22 mouse cellular contexts compared by ENCODE assay signal in genomic region chr4:4305740-4306249, GRCm38 (mm10).
DNase-seq lines count a peak whose midpoint lies in the region; ATAC-seq and TF ChIP-seq lines count a peak whose summit lies in the region.
"Had no signal": no experiment of that assay in that cellular context is flagged by ENCODE, and none has a peak within 500 bp of the region (broad histone marks: within the 10 kb centered on the region; RNA-seq: fewer than 3 reads in every experiment).

No protein-coding gene starts in this region.

- no peak overlapping the region for H3K4me2 ChIP-seq in embryonic facial prominence, embryonic 14.5 days (ENCODE audit: low read depth, low read length)
- no peak overlapping the region for H3K4me2 ChIP-seq in kidney, embryonic 15.5 days
- no peak overlapping the region for H3K4me2 ChIP-seq in lung, embryonic 14.5 days
- H3K4me2 ChIP-seq: heart, embryonic 11.5 days; hindbrain, embryonic 15.5 days; liver, embryonic 15.5 days; midbrain, embryonic 15.5 days; neural tube, embryonic 12.5 days had no signal

- no peak overlapping the region for H3K9ac ChIP-seq in embryonic facial prominence, embryonic 14.5 days (ENCODE audit: low read depth, low read length)
- H3K9ac ChIP-seq in kidney, embryonic 15.5 days, result no peak overlapping the region
- no peak overlapping the region for H3K9ac ChIP-seq in lung, embryonic 14.5 days
- H3K9ac ChIP-seq: hindbrain, embryonic 15.5 days; liver, embryonic 15.5 days; midbrain, embryonic 15.5 days; neural tube, embryonic 12.5 days had no signal

- H3K4me1 ChIP-seq in embryonic facial prominence, embryonic 14.5 days (ENCODE audit: control insufficient read depth, insufficient read depth, low read length), result no peaks in the 10 kb centered on the region
- no peaks in the 10 kb centered on the region for H3K4me1 ChIP-seq in embryonic facial prominence, embryonic 10.5 days
- no peaks in the 10 kb centered on the region for H3K4me1 ChIP-seq in kidney, embryonic 15.5 days
- H3K4me1 ChIP-seq in lung, embryonic 14.5 days (ENCODE audit: insufficient read depth), result no peaks in the 10 kb centered on the region
- H3K4me1 ChIP-seq: hindbrain, embryonic 15.5 days; liver, embryonic 15.5 days; midbrain, embryonic 15.5 days; neural tube, embryonic 12.5 days had no signal

- H3K36me3 ChIP-seq in embryonic facial prominence, embryonic 14.5 days (ENCODE audit: control insufficient read depth, insufficient read depth, low read length), result no peaks in the 10 kb centered on the region
- H3K36me3 ChIP-seq in embryonic facial prominence, embryonic 10.5 days (replicated peaks), result no peaks in the 10 kb centered on the region
- no peaks in the 10 kb centered on the region for H3K36me3 ChIP-seq in kidney, embryonic 15.5 days
- H3K36me3 ChIP-seq in lung, embryonic 14.5 days (ENCODE audit: insufficient read depth), result no peaks in the 10 kb centered on the region
- H3K36me3 ChIP-seq: hindbrain, embryonic 15.5 days; liver, embryonic 15.5 days; midbrain, embryonic 15.5 days; neural tube, embryonic 12.5 days had no signal

- 0 out of 2 replicates have a peak overlapping the region, but pooled peaks have one; percentile 35 for H3K27ac ChIP-seq in embryonic facial prominence, embryonic 14.5 days (replicated peaks; ENCODE audit: low read depth, low read length)
- H3K27ac ChIP-seq in embryonic facial prominence, embryonic 10.5 days (replicated peaks), result no peak overlapping the region
- peak overlapping the region; percentile 54; the same call in 1 of the 2 replicates for H3K27ac ChIP-seq in kidney, embryonic 15.5 days
- H3K27ac ChIP-seq in lung, embryonic 14.5 days (ENCODE audit: low read depth), result no peak overlapping the region
- H3K27ac ChIP-seq: hindbrain, embryonic 15.5 days; liver, embryonic 15.5 days; macrophage; midbrain, embryonic 15.5 days; neural tube, embryonic 12.5 days had no signal

- DNase-seq in embryonic facial prominence, embryonic 14.5 days (ENCODE audit: low spot score), result peak; percentile 82
- DNase-seq in embryonic facial prominence, embryonic 10.5 days (ENCODE audit: low spot score), result no peak
- no peak for DNase-seq in kidney, postnatal 36 days
- DNase-seq in lung, embryonic 14.5 days, result peak; percentile 23
- no peak for DNase-seq in lung, postnatal 10 days
- DNase-seq in cerebellum, adult 8-10 months, result no peak
- DNase-seq in ovary, postnatal 10 days (ENCODE audit: low spot score), result no peak
- DNase-seq: adrenal gland, postnatal 14 days; cerebellum, adult 9-11 months; layer of hippocampus, postnatal 36 days; liver; retina, postnatal 1 day; right cerebral cortex, postnatal 25 days; thymus, postnatal 14 days had no signal

- ATAC-seq in embryonic facial prominence, embryonic 14.5 days (ENCODE audit: low read depth), result no peak
- 0 out of 2 replicates have a peak, but pooled peaks have one; percentile 33 for ATAC-seq in kidney, embryonic 15.5 days (replicated peaks; ENCODE audit: low FRiP score)
- ATAC-seq in lung, embryonic 14.5 days (ENCODE audit: insufficient read depth), result no peak
- ATAC-seq: activated CD4-positive, CD25-positive, alpha-beta regulatory T cell, adult 4 months; midbrain, embryonic 15.5 days had no signal

- no peaks in the 10 kb centered on the region for H3K9me3 ChIP-seq in embryonic facial prominence, embryonic 14.5 days (ENCODE audit: control insufficient read depth, low read length)
- H3K9me3 ChIP-seq in embryonic facial prominence, embryonic 10.5 days, result no peaks in the 10 kb centered on the region
- H3K9me3 ChIP-seq in kidney, embryonic 15.5 days (replicated peaks), result no peaks in the 10 kb centered on the region
- H3K9me3 ChIP-seq in lung, embryonic 14.5 days (ENCODE audit: low read depth, low read length), result no peaks in the 10 kb centered on the region
- H3K9me3 ChIP-seq: hindbrain, embryonic 15.5 days; liver, embryonic 15.5 days; midbrain, embryonic 15.5 days; neural tube, embryonic 12.5 days had no signal

- TF ChIP-seq CTCF in lung, embryonic 14.5 days (IDR thresholded peaks at IDR 0.05; ENCODE audit: low read depth), result no peak

- no peak overlapping the region for H3K4me3 ChIP-seq in embryonic facial prominence, embryonic 14.5 days (ENCODE audit: low read depth, low read length)
- no peak overlapping the region for H3K4me3 ChIP-seq in embryonic facial prominence, embryonic 10.5 days
- H3K4me3 ChIP-seq in kidney, embryonic 15.5 days (replicated peaks), result no peak overlapping the region
- H3K4me3 ChIP-seq in lung, embryonic 14.5 days (ENCODE audit: low read depth, low read length), result no peak overlapping the region
- H3K4me3 ChIP-seq: hindbrain, embryonic 15.5 days; liver, embryonic 15.5 days; midbrain, embryonic 15.5 days; neural tube, embryonic 12.5 days had no signal

- no peaks in the 10 kb centered on the region for H3K27me3 ChIP-seq in embryonic facial prominence, embryonic 14.5 days (replicated peaks; ENCODE audit: control insufficient read depth, insufficient read depth, low read length)
- no peaks in the 10 kb centered on the region for H3K27me3 ChIP-seq in embryonic facial prominence, embryonic 10.5 days (replicated peaks; ENCODE audit: low read depth, poor library complexity, severe bottlenecking)
- no peaks in the 10 kb centered on the region for H3K27me3 ChIP-seq in kidney, embryonic 15.5 days
- H3K27me3 ChIP-seq in lung, embryonic 14.5 days (ENCODE audit: insufficient read depth, low read length), result no peaks in the 10 kb centered on the region
- H3K27me3 ChIP-seq: hindbrain, embryonic 15.5 days; liver, embryonic 15.5 days; midbrain, embryonic 15.5 days; neural tube, embryonic 12.5 days had no signal

Comparison
In these comparisons a context has a peak if more than half of its experiments do, and no peak if none do; other contexts are left out.
1. DNase-seq: peak in embryonic facial prominence, embryonic 14.5 days (single experiment) and lung, embryonic 14.5 days (single experiment); none in embryonic facial prominence, embryonic 10.5 days (single experiment), kidney, postnatal 36 days (0 of 2), lung, postnatal 10 days (single experiment), cerebellum, adult 8-10 months (single experiment) and ovary, postnatal 10 days (single experiment).
2. H3K27ac ChIP-seq: peak in embryonic facial prominence, embryonic 14.5 days (single experiment) and kidney, embryonic 15.5 days (single experiment); none in embryonic facial prominence, embryonic 10.5 days (single experiment) and lung, embryonic 14.5 days (single experiment).